Mouse (Mus musculus) splenic B cell, adult 2 months (primary cell): ENCODE results near the gene Golgb1.

Experiments used
- DNase-seq: peaks from one replicate; pipeline ENCODE4 v3.0.0-alpha.2; 2011; ENCODE audit warnings: low read depth, low spot score
- H3K27me3 ChIP-seq: 2 replicates; pipeline ENCODE4 v1.6.1; 2012; ENCODE audit warnings: mild to moderate bottlenecking, low read length, moderate library complexity, mixed read lengths; ENCODE audit not compliant: control insufficient read depth, poor library complexity, insufficient read depth, severe bottlenecking
- H3K36me3 ChIP-seq: 2 replicates; pipeline ENCODE4 v1.6.1; 2012; ENCODE audit warnings: mild to moderate bottlenecking, low read length, moderate library complexity, mixed read lengths; ENCODE audit not compliant: control insufficient read depth, poor library complexity, insufficient read depth, severe bottlenecking

The Golgb1 gene

DNA sequence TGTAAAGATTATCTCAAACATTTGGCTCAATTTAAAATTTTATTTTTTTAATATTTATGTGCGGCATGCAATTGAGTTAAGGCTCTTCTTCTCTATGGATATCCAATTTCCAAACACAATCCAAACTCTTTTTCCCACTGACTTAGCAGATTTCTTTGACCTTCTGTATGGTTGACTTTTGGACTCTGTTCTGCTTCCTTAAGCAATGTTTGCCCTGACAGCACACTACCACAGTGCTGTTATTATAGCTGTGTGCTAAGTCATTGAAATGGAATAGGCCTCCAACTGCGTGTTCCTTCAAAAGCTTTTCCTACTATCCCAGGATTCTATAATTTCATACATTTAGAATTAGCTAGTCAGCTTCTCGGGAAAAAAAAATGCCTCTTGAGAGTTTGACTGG lies 68.7 kb downstream of the Golgb1 start:
- no peak for DNase-seq

GRCm38 (mm10) chr16:36944895-36945424 lies 70.0 kb downstream of the Golgb1 start:
- no peaks in the 10 kb centered on the region for H3K27me3 ChIP-seq
- DNase-seq = no peak
- peaks cover 10% of the 10 kb centered on the region for H3K36me3 ChIP-seq

More for the DNA sequence above, 68.7 kb downstream of the Golgb1 start:
- H3K36me3 ChIP-seq = peaks cover 7% of the 10 kb centered on the region
- no peaks in the 10 kb centered on the region for H3K27me3 ChIP-seq

DNA sequence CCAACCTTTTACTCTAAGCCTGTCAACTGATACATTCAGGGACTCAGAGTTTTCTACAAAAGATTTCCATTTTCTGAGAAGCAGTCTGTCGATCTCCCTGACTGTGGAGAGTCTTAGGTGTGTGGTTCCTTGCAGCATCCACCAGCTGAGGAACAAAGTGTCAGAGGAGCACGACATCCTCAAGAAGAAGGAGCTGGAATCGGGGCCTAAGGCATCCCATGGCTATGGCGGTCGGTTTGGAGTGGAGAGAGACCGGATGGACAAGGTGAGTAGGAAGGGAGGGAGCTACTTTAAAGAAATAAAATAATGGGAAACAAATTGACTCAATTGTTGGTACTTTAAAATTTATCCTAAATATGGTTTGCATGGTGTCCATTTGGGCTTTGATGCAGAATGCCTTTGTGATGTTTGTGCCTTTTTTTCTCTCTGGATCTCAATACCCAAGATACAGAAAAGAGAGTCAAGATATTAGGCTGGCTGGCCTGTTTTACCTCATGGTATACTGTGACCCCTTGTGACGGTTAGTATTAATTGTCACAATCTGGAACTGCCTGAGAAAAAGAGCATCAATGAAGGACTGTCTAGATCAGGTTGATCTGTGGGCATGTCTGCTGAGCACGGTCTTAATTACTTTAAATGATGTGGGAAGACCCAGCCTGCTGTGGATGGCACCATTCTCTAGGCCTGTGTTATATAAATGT lies 71.7 kb downstream of the Golgb1 start:
- DNase-seq = peak; percentile 11
- peaks cover 14% of the 10 kb centered on the region for H3K36me3 ChIP-seq
- no peaks in the 10 kb centered on the region for H3K27me3 ChIP-seq

GRCm38 (mm10) chr16:36947646-36948197 lies 72.8 kb downstream of the Golgb1 start:
- H3K27me3 ChIP-seq = no peaks in the 10 kb centered on the region
- peaks cover 14% of the 10 kb centered on the region for H3K36me3 ChIP-seq
- DNase-seq = no peak

DNA sequence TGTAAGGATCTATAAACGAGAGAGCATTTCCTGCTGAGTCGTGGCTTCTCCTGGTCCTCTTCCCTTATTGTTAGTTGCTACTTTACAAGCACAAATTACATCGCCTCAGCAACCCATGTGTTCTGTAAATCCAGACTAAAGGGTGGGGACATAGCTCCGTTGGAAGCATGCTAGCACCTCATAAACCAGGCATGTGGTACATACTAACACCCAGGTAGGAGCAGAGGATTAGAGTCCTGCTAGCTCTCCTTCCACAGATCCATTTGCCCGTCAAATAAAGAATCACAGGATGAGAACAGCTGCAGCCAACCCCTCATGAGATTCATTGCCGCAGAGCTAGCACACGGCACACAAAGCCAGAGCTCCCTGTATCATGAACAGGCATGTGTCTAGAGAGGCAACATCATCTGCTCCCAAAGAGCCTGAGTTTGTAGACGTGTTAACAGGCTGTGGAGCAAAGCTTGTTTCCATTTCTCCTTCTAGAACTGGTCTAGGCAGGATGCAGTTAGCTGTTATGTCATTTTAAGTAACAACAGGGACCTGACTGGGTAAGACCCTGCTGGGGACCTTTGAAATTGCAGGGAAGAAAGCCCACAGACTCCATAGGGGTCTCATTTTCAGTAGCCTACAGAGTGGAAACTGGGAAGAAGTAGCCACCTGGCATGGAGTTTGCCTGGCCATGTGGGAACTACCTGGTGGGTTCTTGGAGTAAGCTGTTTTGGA lies 74.8 kb downstream of the Golgb1 start:
- no peak for DNase-seq
- peaks cover 16% of the 10 kb centered on the region for H3K36me3 ChIP-seq
- H3K27me3 ChIP-seq = no peaks in the 10 kb centered on the region

DNA sequence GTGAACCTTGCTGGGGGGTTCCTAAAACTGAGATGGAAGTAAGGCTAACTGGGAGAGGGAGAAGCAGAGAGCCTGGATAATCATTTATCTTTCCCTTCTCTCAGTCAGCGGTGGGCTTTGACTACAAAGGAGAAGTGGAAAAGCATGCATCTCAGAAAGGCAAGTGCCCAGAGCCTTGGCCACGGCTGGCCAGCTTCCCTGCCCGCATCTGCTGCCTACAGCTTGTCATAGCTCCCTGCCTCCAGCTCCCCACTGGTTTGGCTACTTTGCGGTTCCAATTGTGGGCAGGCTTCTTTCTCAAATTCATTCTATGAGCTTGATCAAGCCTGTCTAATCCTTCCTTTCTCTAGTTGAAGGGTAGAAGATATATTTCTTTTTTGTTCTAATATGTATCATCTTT lies 76.1 kb downstream of the Golgb1 start:
- no peaks in the 10 kb centered on the region for H3K27me3 ChIP-seq
- H3K36me3 ChIP-seq = peaks cover 18% of the 10 kb centered on the region
- DNase-seq = no peak

DNA sequence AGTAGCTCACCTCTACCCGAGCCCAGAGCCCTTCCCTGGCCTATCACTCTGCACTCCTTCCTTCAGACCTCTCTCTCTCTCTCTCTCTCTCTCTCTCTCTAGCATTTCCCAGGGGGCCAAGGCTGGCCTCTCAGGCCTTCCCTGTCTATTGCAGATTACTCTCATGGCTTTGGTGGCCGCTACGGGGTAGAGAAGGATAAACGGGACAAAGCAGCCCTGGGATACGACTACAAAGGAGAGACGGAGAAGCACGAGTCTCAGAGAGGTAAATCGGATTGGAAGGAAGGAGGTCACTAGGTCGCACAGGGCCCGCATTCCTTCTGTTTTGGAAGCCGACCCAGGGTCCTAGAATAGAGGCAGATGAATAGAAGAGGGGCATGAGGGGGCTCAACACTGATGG lies 80.2 kb downstream of the Golgb1 start:
- H3K27me3 ChIP-seq = no peaks in the 10 kb centered on the region
- H3K36me3 ChIP-seq = peaks cover 21% of the 10 kb centered on the region
- no peak for DNase-seq

DNA sequence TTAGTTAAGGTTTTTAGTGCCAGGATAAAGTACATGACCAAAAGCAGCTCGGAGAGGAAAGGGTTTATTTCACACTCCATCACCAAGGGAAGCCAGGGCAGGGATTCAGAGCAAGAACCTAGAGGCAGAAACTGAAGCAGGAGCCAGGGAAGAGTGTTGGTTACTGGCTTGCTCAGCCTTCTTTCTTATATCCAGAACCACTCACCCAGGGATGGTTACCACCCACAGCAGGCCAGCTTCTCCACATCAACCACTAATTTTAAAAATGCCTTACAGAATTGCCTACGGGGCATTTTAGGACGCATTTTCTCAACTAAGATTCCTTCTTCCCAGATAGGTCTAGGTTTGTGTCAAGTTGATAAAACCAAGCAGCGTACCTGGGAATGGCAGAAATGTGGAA lies 88.5 kb downstream of the Golgb1 start:
- Histone ChIP-seq H3K27me3 (no peaks in the 10 kb centered on the region), H3K36me3 (peaks cover 32% of the 10 kb centered on the region)
- no peak for DNase-seq

DNA sequence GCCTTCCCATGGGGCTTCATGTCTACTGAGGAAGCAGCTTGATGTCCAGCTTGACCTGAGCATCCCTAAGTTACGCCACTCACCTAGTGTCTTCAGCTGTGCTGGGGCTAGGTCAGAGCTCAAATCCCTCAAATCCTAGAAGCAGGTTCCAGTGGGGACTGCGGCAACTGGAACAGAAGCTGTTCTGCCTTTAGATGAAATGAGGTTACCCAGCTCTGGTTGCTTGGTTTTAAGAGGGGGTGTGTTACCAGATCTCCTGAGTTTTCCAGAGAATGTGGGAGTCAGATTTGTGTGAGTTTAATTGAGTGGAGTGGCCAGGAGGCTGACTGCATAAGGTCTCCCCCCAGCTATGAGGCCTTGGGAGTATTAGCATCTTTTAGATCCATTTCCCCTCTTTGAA lies 104.2 kb downstream of the Golgb1 start:
- no peaks in the 10 kb centered on the region for H3K27me3 ChIP-seq
- DNase-seq = no peak
- H3K36me3 ChIP-seq = no peaks in the 10 kb centered on the region
